Mouse (Mus musculus): ENCODE data around the gene Egfl7. TPM values are rescaled to one million over a fixed set of nuclear protein-coding genes. Genes with fewer than 3 reads are reported as not detected.

Egfl7 gene
- total RNA-seq (2023): 1.4 to 2.6 TPM (median 2.5 TPM) in 3 of 4 replicates, not detected in the other

GRCm38 (mm10) chr2:26579714-26580113, at the start of gene Egfl7:
Gene Egfl7 (plus strand): TSS chr2:26580014.

DNA sequence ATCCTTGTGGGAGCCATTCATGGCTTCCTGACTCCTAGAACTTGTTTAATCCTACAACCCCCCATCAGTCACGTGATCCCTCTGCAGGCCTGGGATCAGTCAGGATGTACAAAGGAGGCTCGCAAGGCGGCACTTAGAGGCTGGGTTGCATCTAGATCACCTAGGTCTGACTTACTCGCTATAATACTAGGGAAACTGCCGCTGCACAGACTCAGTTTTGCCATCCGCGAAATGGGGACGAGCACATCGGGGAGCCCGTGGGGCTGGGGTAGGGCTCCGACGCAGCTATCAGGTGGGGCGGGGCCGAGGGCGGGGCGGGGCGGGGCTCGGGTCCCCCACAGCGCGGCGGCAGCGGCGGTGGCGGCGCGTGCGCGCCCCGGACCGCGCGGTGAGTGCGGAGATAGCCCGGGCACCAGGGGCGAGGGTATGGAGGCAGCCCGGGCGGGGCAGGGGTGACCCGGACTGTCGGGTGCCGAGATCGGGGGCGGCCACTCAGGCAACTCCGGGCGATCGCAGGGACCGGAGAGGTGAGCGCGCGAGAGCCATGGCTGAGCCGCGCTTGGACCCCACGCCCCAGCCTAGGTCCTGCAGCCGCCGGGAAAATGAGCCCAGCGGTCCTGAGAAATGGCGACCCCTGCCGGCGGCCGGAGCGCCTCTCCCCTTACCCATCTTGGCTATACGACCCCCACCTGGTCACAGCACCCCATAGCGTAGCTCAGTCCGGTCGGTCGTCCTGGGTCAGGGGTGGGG, 6.7 kb downstream of the Egfl7 start, which contains the start of gene Gm20532:
Gene Gm20532, plus strand, starts transcription at position 346 of the 750 bp plus-strand sequence.

GRCm38 (mm10) chr2:26603720-26604671, 24.2 kb downstream of the Egfl7 start, which contains the start of gene Agpat2:
Gene Agpat2 (minus strand): TSS chr2:26604417.

DNA sequence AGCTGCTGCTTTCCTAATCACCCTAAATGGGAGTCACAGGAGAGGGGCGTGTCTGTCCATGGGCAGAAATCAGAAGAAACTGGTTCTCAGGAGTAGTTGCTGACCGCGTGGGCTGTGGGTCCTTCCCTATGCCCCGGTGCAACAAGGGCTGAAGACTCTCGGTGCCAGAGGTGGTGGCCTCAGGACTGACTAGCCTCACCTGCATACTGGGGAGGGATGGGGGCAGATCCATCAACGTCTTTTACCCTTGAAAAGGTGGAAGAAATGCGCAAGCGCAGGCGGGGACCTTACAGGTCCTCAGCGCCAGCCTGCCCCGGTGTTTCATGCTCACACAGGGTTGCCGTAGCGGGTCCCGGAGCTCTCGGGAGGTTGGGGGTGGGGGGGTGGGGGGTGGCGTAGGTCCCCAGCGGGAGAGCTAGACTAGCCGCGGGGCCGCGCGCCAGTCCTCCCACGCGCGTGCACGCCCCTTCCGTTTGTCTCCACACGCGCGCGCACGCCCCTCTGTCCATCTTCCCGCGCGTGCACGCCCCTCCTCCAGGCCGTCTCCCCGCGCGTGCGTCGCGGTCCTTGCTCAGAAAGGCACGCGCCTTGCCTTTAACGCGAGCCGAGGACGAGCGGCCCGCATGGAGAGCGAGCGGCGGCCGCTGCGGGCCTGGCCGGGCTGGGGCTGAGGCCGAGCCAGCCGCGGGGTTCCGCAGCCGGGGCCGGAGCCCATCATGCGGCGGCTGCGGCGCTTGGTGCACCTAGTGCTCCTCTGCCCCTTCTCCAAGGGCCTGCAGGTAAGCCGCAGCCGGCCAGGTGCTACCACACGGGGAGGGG, 48.3 kb downstream of the Egfl7 start, which contains the start of gene Fam69b:
Gene Fam69b, plus strand, starts transcription at position 537 of the 819 bp plus-strand sequence.

Other genes with a start within 250 kb of the Egfl7 start
- 7.3 to 10.1 TPM (median 8.8 TPM) in 4 replicates for gene Dnlz, start 227.9 kb upstream of the Egfl7 start, total RNA-seq (2023)
- gene Card9, start 219.1 kb upstream of the Egfl7 start, total RNA-seq (2023): 0.85 TPM in 1 of 4 replicates, not detected in the others
- gene Snapc4, start 199.4 kb upstream of the Egfl7 start, total RNA-seq (2023): 104 to 118 TPM (median 114 TPM) in 4 replicates
- 115 to 127 TPM (median 119 TPM) in 4 replicates for gene Entr1, start 190.7 kb upstream of the Egfl7 start, total RNA-seq (2023)
- 81.4 to 89.8 TPM (median 85.5 TPM) in 4 replicates for gene Pmpca, start 190.7 kb upstream of the Egfl7 start, total RNA-seq (2023)
- gene Inpp5e, start 170.8 kb upstream of the Egfl7 start, total RNA-seq (2023): 28.5 to 37.9 TPM (median 33.8 TPM) in 4 replicates
- 84.8 to 109 TPM (median 93.3 TPM) in 4 replicates for gene Sec16a, start 134.8 kb upstream of the Egfl7 start, total RNA-seq (2023)
- gene Notch1, start 63.4 kb upstream of the Egfl7 start, total RNA-seq (2023): 24.4 to 28.2 TPM (median 25.5 TPM) in 4 replicates
- gene Gm20532, start 6.6 kb downstream of the Egfl7 start, total RNA-seq (2023): not detected in 4 replicates
- gene Agpat2, start 24.4 kb downstream of the Egfl7 start, total RNA-seq (2023): 20.3 to 25.0 TPM (median 20.7 TPM) in 4 replicates
- 3.5 to 5.5 TPM (median 4.9 TPM) in 4 replicates for gene Fam69b, start 48.4 kb downstream of the Egfl7 start, total RNA-seq (2023)
- not detected in 4 replicates for gene Lcn4, start 91.3 kb downstream of the Egfl7 start, total RNA-seq (2023)